Mouse (Mus musculus) neural tube, embryonic 14.5 days (tissue): Measurements from ENCODE around the gene Ppp1r15b. TPM values are rescaled to one million over a fixed set of nuclear protein-coding genes. Genes with fewer than 3 reads are reported as not detected.

ENCODE experiments used
- ATAC-seq: fragments of 200-750 bp; cut with Nextera tagmentation; 2 replicates; pipeline ENCODE4 v1.8.0; 2017; ENCODE audit warnings: low read depth, mild to moderate bottlenecking, moderate TSS enrichment, moderate library complexity
- H3K27ac ChIP-seq: fragments of 300-500 bp; sonication (generic); 2 replicates; pipeline ENCODE4 v1.5.1; 2014; ENCODE audit warnings: low read depth, mild to moderate bottlenecking, control low read depth, low read length, moderate library complexity, mixed read lengths
- H3K27me3 ChIP-seq: fragments of 300-500 bp; sonication (generic); 2 replicates; pipeline ENCODE4 v1.6.1; 2014; ENCODE audit warnings: low read length; ENCODE audit not compliant: control insufficient read depth, insufficient read depth
- H3K36me3 ChIP-seq: fragments of 300-500 bp; sonication (generic); 2 replicates; pipeline ENCODE4 v1.6.1; 2014; ENCODE audit warnings: low read length, mixed read lengths; ENCODE audit not compliant: control insufficient read depth, insufficient read depth
- H3K4me1 ChIP-seq: fragments of 300-500 bp; sonication (generic); 2 replicates; pipeline ENCODE4 v1.6.1; 2014; ENCODE audit warnings: low read length; ENCODE audit not compliant: control insufficient read depth, insufficient read depth
- H3K4me2 ChIP-seq: fragments of 300-500 bp; sonication (generic); 2 replicates; pipeline ENCODE4 v1.6.1; 2014; ENCODE audit warnings: mild to moderate bottlenecking, low read depth, low read length, control low read depth
- H3K4me3 ChIP-seq: fragments of 300-500 bp; sonication (generic); 2 replicates; pipeline ENCODE4 v1.5.1; 2014; ENCODE audit warnings: low read depth, low read length, control low read depth, mixed read lengths
- H3K9ac ChIP-seq: fragments of 300-500 bp; sonication (generic); replicated peaks from 2 replicates; pipeline ENCODE4 v1.6.1; 2014; ENCODE audit warnings: low read depth, mild to moderate bottlenecking, control low read depth, low read length, mixed read lengths
- H3K9me3 ChIP-seq: fragments of 300-500 bp; sonication (generic); 2 replicates; pipeline ENCODE4 v1.6.1; 2016; ENCODE audit warnings: low read length; ENCODE audit not compliant: control insufficient read depth
- WGBS: fragments of 180-500 bp; shearing (Covaris S2); extraction: QIAGEN DNeasy Blood & Tissue Kit; methylation state at CpG from one replicate; pipeline ENCODE4 v1.1.7; 2014; 5-methylcytosine and 5-hydroxymethylcytosine counted together
- polyA plus RNA-seq: library from polyadenylated mRNA; unstranded; fragments of >200 nt; fragmentation: Nextera tagmentation; extraction: Ambion mirVana; gene quantifications from 2 replicates; pipeline ENCODE4 v1.2.1, GENCODE M21; 2014

Ppp1r15b gene
- 25.9 and 37.1 TPM in 2 replicates for polyA plus RNA-seq

DNA sequence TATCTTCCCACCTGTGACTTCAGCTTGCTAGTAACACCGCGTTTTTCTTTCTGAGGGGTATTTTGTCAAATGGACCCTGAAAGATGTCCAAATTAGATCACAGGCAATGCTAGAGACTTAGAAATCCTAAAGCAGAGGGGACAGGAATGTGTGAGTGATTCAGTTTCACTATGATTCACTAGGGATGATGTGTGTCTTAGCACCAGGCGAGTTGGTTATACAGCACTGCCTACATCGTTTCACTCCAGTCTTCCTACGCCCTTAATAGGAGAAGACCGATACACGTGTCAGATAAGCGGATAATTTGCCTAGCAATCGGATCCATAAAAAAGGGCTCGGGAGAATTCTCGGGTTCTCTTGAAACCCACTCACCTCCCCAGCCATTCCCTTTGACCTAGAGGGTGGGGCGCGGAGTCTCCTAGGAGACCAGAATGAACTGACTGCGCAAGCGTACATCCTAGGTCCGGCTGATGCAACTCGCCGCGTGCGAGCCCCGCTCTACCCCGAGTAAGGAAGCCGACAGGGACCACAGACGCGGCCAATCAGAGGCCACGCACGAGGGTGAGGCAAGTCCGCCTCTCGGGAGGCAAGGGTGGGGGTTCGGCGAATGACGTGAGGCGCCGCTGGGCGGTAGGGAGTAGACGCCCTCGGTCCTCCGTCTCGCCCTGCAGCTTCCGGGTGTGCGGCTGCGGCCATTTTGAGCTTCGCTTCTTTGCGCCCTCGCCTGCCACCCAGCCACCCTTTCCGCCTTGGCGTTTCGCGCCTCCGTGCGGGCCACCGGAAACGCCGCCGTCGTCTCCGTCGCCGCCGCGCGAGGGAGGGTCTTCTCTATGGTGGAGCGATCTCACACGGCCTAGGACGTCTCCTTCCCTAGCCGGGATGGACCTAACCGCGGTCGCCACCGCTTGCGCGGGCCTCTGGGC is at the start of gene Ppp1r15b:
Gene Ppp1r15b, plus strand, starts transcription at position 506 of the 923 bp plus-strand sequence.
- under 1% methylated on average over 56 of the region's 72 CpGs for WGBS
- H3K9ac ChIP-seq, result peak within 1 kb of the TSS; percentile 94

DNA sequence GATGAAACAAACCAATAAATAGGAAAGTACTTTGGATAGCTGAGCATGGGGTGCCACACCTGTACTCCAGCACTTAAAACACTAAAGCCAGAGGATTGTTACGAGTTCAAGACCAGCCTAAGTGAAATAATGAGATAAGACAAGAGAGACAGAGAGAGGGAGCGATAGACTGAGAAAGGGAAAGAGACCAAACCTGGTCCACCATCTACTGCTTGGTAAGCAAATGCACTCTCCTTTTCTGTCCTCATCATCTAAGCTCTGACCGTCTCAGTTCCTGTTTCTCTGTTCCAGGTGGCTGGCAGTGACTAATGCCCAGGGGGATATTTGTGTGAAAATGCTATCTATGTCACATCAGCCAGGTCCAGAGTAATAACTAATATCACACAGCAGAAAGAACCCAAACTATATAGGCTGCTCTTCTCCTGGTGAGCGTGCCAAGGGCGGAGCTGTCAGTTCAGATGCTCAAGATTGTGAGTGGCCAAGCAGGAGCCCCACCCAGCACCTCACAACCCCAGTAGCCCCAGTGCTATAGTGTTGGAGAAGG is 47.9 kb upstream of the Ppp1r15b start:
- H3K4me3 ChIP-seq, result no peak overlapping the region
- no peak overlapping the region for H3K4me2 ChIP-seq
- H3K27me3 ChIP-seq, result no peaks in the 10 kb centered on the region
- no peak for ATAC-seq
- H3K27ac ChIP-seq, result no peak overlapping the region
- WGBS, result 85% methylated on average over 5 of the region's 5 CpGs
- H3K4me1 ChIP-seq, result peaks cover 10% of the 10 kb centered on the region; the same call in 1 of the 2 replicates
- no peak overlapping the region for H3K9ac ChIP-seq
- no peaks in the 10 kb centered on the region for H3K9me3 ChIP-seq
- peaks cover 25% of the 10 kb centered on the region for H3K36me3 ChIP-seq

More for the DNA sequence above, at the start of gene Ppp1r15b:
- ATAC-seq, result peak; percentile 99
- no peaks in the 10 kb centered on the region for H3K9me3 ChIP-seq
- peaks cover 28% of the 10 kb centered on the region for H3K4me1 ChIP-seq
- H3K36me3 ChIP-seq, result no peaks in the 10 kb centered on the region
- peak within 1 kb of the TSS; percentile 97 for H3K4me3 ChIP-seq
- peaks cover 3% of the 10 kb centered on the region; the same call in 1 of the 2 replicates for H3K27me3 ChIP-seq
- peak within 1 kb of the TSS; percentile 93 for H3K27ac ChIP-seq
- peak within 1 kb of the TSS; percentile 100 for H3K4me2 ChIP-seq

DNA sequence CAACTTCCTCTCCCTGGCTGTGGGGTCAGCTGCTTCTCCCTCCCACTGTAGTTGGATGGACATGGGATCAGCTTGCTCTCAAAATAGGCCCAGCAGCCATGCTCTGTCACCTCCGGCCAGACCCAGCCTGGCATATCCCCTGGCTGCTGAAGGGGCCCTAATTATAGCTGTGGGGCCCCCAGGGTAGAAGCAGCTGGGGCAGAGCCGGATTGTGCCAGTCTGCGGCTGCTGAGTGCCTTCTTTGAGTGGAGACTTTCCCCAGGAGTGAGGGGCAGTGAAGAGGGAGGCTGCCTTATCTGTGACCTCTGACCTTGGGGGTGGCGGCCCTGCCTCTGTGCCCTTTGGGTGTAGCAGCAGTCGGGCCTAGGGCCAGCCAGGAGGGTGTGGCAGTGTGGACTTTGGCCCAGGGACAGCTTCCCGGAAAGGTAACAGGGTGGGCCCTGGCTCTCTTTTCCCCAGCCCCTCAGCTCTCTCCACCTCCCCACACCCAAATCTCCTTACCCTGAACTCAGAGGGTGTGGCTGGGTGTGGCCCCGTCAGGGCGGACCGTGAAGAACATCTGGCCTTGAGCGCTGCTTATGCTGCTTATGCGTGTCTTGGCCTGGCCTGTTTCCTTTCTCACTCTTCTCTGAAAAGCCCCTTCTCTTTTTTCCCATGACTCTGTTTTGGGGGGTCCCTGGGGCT is 46.9 kb upstream of the Ppp1r15b start:
- Histone ChIP-seq H3K27ac (no peak overlapping the region), H3K4me3 (no peak overlapping the region), H3K4me1 (peaks cover 10% of the 10 kb centered on the region; the same call in 1 of the 2 replicates), H3K9me3 (no peaks in the 10 kb centered on the region), H3K9ac (no peak overlapping the region), H3K27me3 (no peaks in the 10 kb centered on the region), H3K4me2 (no peak overlapping the region), H3K36me3 (peaks cover 30% of the 10 kb centered on the region)
- 70% methylated on average over 11 of the region's 11 CpGs for WGBS
- ATAC-seq, result no peak

DNA sequence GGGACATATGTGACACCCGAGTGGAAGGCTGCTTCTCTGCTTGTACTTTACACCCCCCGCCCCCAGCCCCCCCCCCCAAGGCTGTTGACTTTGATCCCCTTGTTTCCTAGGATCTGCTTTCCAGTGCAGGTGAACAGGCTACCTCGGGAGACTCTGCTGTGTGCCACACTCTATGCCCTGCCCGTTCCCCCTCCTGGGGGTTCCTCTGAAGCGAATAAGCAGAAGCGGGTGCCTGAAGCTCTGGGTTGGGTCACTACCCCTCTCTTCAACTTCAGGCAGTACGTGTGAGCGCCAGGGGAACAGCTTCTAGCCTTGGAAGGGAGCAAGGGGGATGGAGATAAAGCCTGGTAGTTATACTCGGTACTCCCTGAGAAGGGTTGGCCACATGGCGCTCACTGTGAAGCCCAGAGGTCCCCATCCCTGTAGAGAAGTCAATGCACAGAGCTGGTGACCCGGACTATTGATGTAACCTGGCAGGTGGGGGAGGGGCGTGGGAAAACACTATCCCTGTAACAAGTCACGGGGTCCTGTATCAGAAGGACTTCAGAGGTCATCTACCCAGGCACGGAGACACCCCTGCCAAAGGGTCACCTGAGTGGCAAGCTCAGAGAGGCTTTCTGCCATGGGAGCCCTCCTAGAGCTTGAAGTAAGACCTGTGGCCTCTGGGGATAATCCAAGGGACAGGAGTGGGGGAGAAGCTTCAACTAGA is 46.1 kb upstream of the Ppp1r15b start:
- no peak overlapping the region for H3K4me3 ChIP-seq
- H3K4me1 ChIP-seq, result peaks cover 7% of the 10 kb centered on the region; the same call in 1 of the 2 replicates
- H3K4me2 ChIP-seq, result no peak overlapping the region
- no peak for ATAC-seq
- H3K9ac ChIP-seq, result no peak overlapping the region
- H3K36me3 ChIP-seq, result peaks cover 31% of the 10 kb centered on the region
- H3K27me3 ChIP-seq, result no peaks in the 10 kb centered on the region
- H3K27ac ChIP-seq, result no peak overlapping the region
- 83% methylated on average over 14 of the region's 14 CpGs for WGBS
- H3K9me3 ChIP-seq, result no peaks in the 10 kb centered on the region

DNA sequence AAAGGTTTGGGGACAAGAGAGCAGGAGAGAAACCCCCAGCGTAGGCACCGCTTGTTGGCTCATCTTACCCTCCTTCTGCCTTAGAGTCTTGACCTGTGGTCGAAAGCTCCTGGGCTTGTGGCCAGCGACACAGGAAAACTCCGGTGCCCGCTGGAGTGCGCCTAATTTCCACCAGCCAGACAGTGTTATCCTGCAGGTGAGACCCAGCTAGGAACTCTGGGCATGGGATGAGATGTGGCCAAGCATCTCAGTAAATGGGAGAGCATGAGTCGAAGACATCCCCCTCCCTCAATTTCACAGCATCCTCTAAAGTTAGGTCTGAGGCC is 45.6 kb upstream of the Ppp1r15b start:
- Histone ChIP-seq H3K36me3 (peaks cover 35% of the 10 kb centered on the region), H3K27me3 (no peaks in the 10 kb centered on the region), H3K9me3 (no peaks in the 10 kb centered on the region), H3K9ac (no peak overlapping the region), H3K4me2 (no peak overlapping the region), H3K27ac (no peak overlapping the region), H3K4me3 (no peak overlapping the region), H3K4me1 (0 out of 2 replicates have a peak, but pooled peaks cover 5% of the 10 kb centered on the region)
- no peak for ATAC-seq
- 90% methylated on average over 8 of the region's 8 CpGs for WGBS

DNA sequence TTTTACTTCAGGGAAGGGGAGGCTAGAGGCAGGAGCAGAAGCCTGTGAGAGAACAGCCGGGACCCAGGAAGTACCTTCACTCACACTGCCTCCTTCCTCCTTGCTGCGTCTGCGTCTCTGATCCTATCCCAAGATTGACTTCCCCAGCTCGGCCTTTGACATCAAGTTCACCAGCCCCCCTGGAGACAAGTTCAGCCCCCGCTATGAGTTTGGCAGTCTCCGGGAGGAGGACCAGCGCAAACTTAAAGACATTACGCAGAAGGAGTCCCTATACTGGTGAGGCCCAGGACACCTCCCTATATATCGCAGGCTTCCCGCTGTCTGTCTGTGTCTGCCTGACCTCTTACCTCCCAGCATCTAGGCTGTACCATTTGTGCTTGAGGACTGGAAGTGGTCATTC is 44.1 kb upstream of the Ppp1r15b start:
- H3K9ac ChIP-seq, result no peak overlapping the region
- H3K4me2 ChIP-seq, result no peak overlapping the region
- H3K4me1 ChIP-seq, result 0 out of 2 replicates have a peak, but pooled peaks cover 5% of the 10 kb centered on the region
- H3K4me3 ChIP-seq, result no peak overlapping the region
- H3K9me3 ChIP-seq, result no peaks in the 10 kb centered on the region
- H3K36me3 ChIP-seq, result peaks cover 38% of the 10 kb centered on the region
- H3K27me3 ChIP-seq, result no peaks in the 10 kb centered on the region
- no peak overlapping the region for H3K27ac ChIP-seq
- no peak for ATAC-seq
- WGBS, result 82% methylated on average over 10 of the region's 10 CpGs

DNA sequence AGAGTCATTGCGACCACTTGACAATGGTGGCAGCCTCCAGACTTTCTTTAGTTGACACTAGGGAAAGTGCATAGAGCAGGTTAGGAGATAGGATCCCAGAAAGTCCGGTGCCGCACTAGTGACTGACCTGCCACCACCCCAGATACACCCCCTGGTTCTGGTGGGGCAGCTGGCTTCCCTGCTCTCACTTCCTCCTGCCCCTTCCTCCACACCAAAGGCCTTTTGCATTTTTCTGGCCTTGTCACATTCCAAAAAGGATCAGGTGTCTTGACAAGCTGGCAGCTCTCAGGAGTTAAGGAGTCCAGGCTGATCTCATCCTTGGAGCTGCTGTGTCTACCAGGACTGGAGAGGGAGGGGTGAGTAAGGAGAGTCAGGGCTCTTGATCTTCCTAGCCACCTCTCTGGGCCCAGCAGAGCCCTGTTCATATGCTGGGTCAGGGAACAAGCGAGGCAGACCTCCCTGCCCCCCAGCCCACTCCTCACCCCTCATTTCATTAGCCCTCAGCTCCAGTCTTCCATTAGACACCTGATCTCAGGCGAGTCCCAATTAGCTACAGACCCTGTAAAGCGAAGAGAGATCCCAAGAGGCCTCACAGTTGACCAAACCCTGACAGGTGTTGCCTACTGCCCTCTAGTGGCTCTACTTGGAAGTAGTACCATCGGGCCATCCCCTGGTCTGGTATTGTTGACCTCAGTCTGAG is 43.6 kb upstream of the Ppp1r15b start:
- Histone ChIP-seq H3K9ac (no peak overlapping the region), H3K9me3 (no peaks in the 10 kb centered on the region), H3K27ac (no peak overlapping the region), H3K4me3 (no peak overlapping the region), H3K27me3 (no peaks in the 10 kb centered on the region), H3K36me3 (peaks cover 39% of the 10 kb centered on the region), H3K4me2 (no peak overlapping the region), H3K4me1 (0 out of 2 replicates have a peak, but pooled peaks cover 5% of the 10 kb centered on the region)
- WGBS, result 49% methylated on average over 7 of the region's 7 CpGs
- peak; percentile 45; the same call in 1 of the 2 replicates for ATAC-seq

DNA sequence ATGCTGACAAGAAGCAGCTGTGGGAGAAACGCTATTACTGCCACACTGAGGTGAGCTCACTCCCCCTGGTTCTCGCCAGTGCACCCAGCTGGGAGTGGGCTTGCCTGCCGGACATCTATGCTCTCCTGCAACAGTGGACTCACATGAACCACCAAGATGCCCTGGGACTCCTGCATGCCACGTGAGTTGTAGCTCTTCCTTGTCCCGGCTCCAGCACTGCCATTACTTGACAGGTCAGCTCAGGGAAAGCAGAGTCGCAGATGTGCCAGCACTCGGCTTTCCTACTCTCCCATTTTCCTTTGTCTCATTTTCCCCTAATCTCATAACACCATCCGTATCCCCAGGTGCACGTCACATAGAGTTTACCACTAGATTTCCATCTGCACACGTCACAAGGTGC is 42.7 kb upstream of the Ppp1r15b start:
- Histone ChIP-seq H3K4me1 (0 out of 2 replicates have a peak, but pooled peaks cover 5% of the 10 kb centered on the region), H3K36me3 (peaks cover 40% of the 10 kb centered on the region), H3K27ac (no peak overlapping the region), H3K4me3 (no peak overlapping the region), H3K4me2 (no peak overlapping the region), H3K27me3 (no peaks in the 10 kb centered on the region), H3K9me3 (no peaks in the 10 kb centered on the region), H3K9ac (no peak overlapping the region)
- ATAC-seq, result no peak
- 86% methylated on average over 10 of the region's 10 CpGs for WGBS
